Mouse (Mus musculus) heart, postnatal 10 days (tissue): Measurements from ENCODE around the gene Cpsf3. TPM values are rescaled to one million over a fixed set of nuclear protein-coding genes. Genes with fewer than 3 reads are reported as not detected.

Source experiments
- DNase-seq, 2 experiments: peaks; one replicate each; pipeline ENCODE4 v3.0.0; 2021
- intact Hi-C: fragments of 180-260 bp; cut with DNase I; formaldehyde crosslinking; loops from one replicate; pipeline ENCODE4 v1.15.1; 2025
- total RNA-seq, 2 experiments: library from RNA; stranded (reverse); gene quantifications; 2 replicates each; pipeline ENCODE4 v1.2.3; 2021

Gene Cpsf3
- total RNA-seq = 10 to 100 TPM; 42.9 to 46.0 TPM

- intact Hi-C loops = no loop called here
- DNase-seq = no peak
Observed at GRCm38 (mm10) chr12:21284761-21285441, at the start of gene Cpsf3. Cpsf3 (plus strand) TSS chr12:21285391.

GRCm38 (mm10) chr12:21241965-21242364, 43.2 kb upstream of the Cpsf3 start:
- intact Hi-C loops = no loop called here
- DNase-seq = no peak

- DNase-seq = no peak
- intact Hi-C loops = no loop called here
Observed at GRCm38 (mm10) chr12:21244375-21244960, 40.7 kb upstream of the Cpsf3 start.

- no peak for DNase-seq
- intact Hi-C loops = no loop called here
Observed at GRCm38 (mm10) chr12:21247711-21248392, 37.3 kb upstream of the Cpsf3 start.

GRCm38 (mm10) chr12:21260494-21261256, 24.5 kb upstream of the Cpsf3 start:
- peak in 1 of 2 experiments; percentile 23 for DNase-seq
- intact Hi-C loops = loop anchor here (5.0 kb wide), 1 partner anchor 33 kb away; no protein-coding TSS in a partner anchor

GRCm38 (mm10) chr12:21261521-21261920, 23.7 kb upstream of the Cpsf3 start:
- no peak for DNase-seq
- intact Hi-C loops = loop anchor here (5.0 kb wide), 1 partner anchor 34 kb away; no protein-coding TSS in a partner anchor

- intact Hi-C loops = loop anchor here (5.0 kb wide), 1 partner anchor 36 kb away; no protein-coding TSS in a partner anchor
- DNase-seq = no peak
Observed at GRCm38 (mm10) chr12:21263256-21263655, 21.9 kb upstream of the Cpsf3 start.

GRCm38 (mm10) chr12:21264241-21264640, 20.9 kb upstream of the Cpsf3 start:
- DNase-seq = peak; percentile 67 to 70
- intact Hi-C loops = loop anchor here (5.0 kb wide), 1 partner anchor 37 kb away; no protein-coding TSS in a partner anchor

GRCm38 (mm10) chr12:21264970-21265369, 20.2 kb upstream of the Cpsf3 start:
- no peak for DNase-seq
- intact Hi-C loops = loop anchor here (5.0 kb wide), 2 partner anchors 38 to 188 kb away; no protein-coding TSS in a partner anchor

GRCm38 (mm10) chr12:21265501-21265900, 19.7 kb upstream of the Cpsf3 start:
- DNase-seq = peak in 1 of 2 experiments; percentile 10
- intact Hi-C loops = loop anchor here (5.0 kb wide), 1 partner anchor 188 kb away; no protein-coding TSS in a partner anchor

- intact Hi-C loops = loop anchor here (1.0 to 5.0 kb wide), 2 partner anchors 154 to 189 kb away; no protein-coding TSS in a partner anchor
- DNase-seq = peak; percentile 66 to 77
Observed at GRCm38 (mm10) chr12:21265946-21266783, 19.0 kb upstream of the Cpsf3 start.

- intact Hi-C loops = loop anchor here (1.0 to 5.0 kb wide), 2 partner anchors 154 to 189 kb away; no protein-coding TSS in a partner anchor
- no peak for DNase-seq
Observed at GRCm38 (mm10) chr12:21266784-21267098, 18.4 kb upstream of the Cpsf3 start.

GRCm38 (mm10) chr12:21268083-21268616, 17.0 kb upstream of the Cpsf3 start:
- DNase-seq = no peak
- intact Hi-C loops = loop anchor here (5.0 kb wide), 1 partner anchor 191 kb away; no protein-coding TSS in a partner anchor

- intact Hi-C loops = no loop called here
- no peak for DNase-seq
Observed at GRCm38 (mm10) chr12:21274446-21274845, 10.7 kb upstream of the Cpsf3 start.

- no peak for DNase-seq
- intact Hi-C loops = no loop called here
Observed at GRCm38 (mm10) chr12:21277352-21277864, 7.8 kb upstream of the Cpsf3 start.

- DNase-seq = no peak
- intact Hi-C loops = loop anchor here (1.0 kb wide), 1 partner anchor 132 kb away; the partner anchor contains the start of gene Ywhaq
Observed at GRCm38 (mm10) chr12:21285508-21286242, 484 bp downstream of the Cpsf3 start.

GRCm38 (mm10) chr12:21286243-21286622, 1.0 kb downstream of the Cpsf3 start, which contains the start of gene Itgb1bp1:
Itgb1bp1 (minus strand) TSS chr12:21286284.
- intact Hi-C loops = loop anchor here (1.0 kb wide), 1 partner anchor 131 kb away; the partner anchor contains the start of gene Ywhaq

More at GRCm38 (mm10) chr12:21286243-21286622, 1.0 kb downstream of the Cpsf3 start, which contains the start of gene Itgb1bp1:
- DNase-seq = peak; percentile 100
